Mouse (Mus musculus) embryonic fibroblast, embryonic 13.5 days (primary cell): ENCODE measurements at regions not wholly inside any gene's neighbourhood (a gene's known extent, or its start where the extent isn't known, plus 50 kb on each side); places are given as distances from the start of the nearest gene placed in this dataset.

ENCODE experiments used
- CTCF ChIP-seq: IDR thresholded peaks from 2 replicates; pipeline ENCODE4 v1.5.1; 2011; ENCODE audit warnings: mild to moderate bottlenecking, control low read depth, low read length, moderate library complexity, borderline replicate concordance; ENCODE audit not compliant: insufficient read depth
- POLR2A ChIP-seq: IDR thresholded peaks from 2 replicates; pipeline ENCODE4 v1.6.1; 2011; ENCODE audit warnings: low read depth, mild to moderate bottlenecking, control low read depth, low read length, moderate library complexity

DNA sequence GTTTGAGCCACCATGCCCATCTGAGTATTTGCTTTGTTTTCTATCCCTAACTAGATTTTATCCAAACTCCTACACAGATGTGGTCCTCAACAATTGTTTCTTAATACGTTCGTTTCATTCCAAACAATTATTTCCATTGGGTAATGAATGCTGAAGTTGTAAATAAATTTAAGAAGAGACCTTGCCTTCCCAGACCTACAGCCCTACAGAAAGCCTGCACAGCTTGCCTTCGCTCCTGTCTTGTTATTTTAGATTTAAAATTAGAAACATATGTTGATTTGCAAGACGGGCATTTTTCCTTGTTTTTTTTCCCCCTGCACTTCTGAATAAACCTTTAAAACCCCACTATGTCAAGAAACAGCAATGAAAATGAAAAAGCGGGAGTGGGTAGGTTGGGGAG lies 181.9 kb downstream of the Fam76b start:
- no peak for TF ChIP-seq POLR2A
- TF ChIP-seq CTCF: no peak
